Mouse (Mus musculus): ENCODE measurements around the gene Abca13. TPM values are rescaled to one million over a fixed set of nuclear protein-coding genes. Genes with fewer than 3 reads are reported as not detected.
"Not testable (repeated sequence)": the region's sequence is repeated elsewhere in the genome, so short reads cannot be mapped to it uniquely, and the experiment has no call there.

Gene Abca13
- polyA plus RNA-seq (2016; fragmentation: Nextera tagmentation; extraction: Ambion mirVana), result 0.01 TPM in 1 of 2 replicates, not detected in the other

- H3K27me3 ChIP-seq, result no peaks in the 10 kb centered on the region
- ATAC-seq (ENCODE audit: insufficient number of reproducible peaks, insufficient read depth, low FRiP score, low TSS enrichment, low read depth), result no peak
- no peak within 1 kb of the TSS for H3K9ac ChIP-seq (replicated peaks)
- H3K4me2 ChIP-seq, result no peak within 1 kb of the TSS
- H3K9me3 ChIP-seq, result no peaks in the 10 kb centered on the region
- H3K27ac ChIP-seq, result no peak within 1 kb of the TSS
- no peaks in the 10 kb centered on the region for H3K36me3 ChIP-seq
- H3K4me3 ChIP-seq (replicated peaks), result no peak within 1 kb of the TSS
- 60% methylated on average over 12 of the region's 12 CpGs for WGBS
- H3K4me1 ChIP-seq (replicated peaks), result no peaks in the 10 kb centered on the region
These were observed at the start of gene Abca13 for GRCm38 (mm10) chr11:9191555-9192131. Gene Abca13 (plus strand): TSS chr11:9191942.

GRCm38 (mm10) chr11:9145113-9145512, 46.6 kb upstream of the Abca13 start:
- Histone ChIP-seq H3K4me3 (replicated peaks) (no peak overlapping the region), H3K4me1 (replicated peaks) (no peaks in the 10 kb centered on the region), H3K27ac (no peak overlapping the region), H3K9ac (replicated peaks) (no peak overlapping the region), H3K36me3 (no peaks in the 10 kb centered on the region), H3K4me2 (no peak overlapping the region), H3K27me3 (peaks cover 18% of the 10 kb centered on the region), H3K9me3 (no peaks in the 10 kb centered on the region)
- no peak for ATAC-seq (ENCODE audit: insufficient number of reproducible peaks, insufficient read depth, low FRiP score, low TSS enrichment, low read depth)
- 67% methylated on average over 2 of the region's 2 CpGs for whole genome bisulfite sequencing

DNA sequence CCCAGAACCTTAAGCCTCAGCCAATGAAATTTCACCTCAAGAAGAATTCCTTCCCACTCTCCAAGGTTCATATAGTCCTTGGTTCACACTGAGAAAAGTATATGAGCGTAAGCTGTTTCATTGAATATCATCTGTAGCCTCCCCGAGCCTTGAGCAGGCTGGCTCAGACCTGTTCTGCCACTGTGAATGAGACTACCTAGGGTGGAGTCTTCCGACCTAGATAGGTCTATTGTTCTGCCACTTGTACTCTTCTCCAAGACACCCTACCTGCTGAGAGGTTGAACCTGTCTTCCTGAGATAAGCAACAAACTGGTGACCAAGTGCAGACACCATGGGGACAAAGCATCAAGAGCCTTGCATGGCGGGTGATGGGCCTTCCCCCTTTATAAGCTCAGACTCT, 45.6 kb upstream of the Abca13 start:
- 87% methylated on average over 4 of the region's 4 CpGs for WGBS
- Histone ChIP-seq H3K4me1 (replicated peaks) (no peaks in the 10 kb centered on the region), H3K27me3 (peaks cover 11% of the 10 kb centered on the region), H3K4me3 (replicated peaks) (no peak overlapping the region), H3K9ac (replicated peaks) (no peak overlapping the region), H3K27ac (no peak overlapping the region), H3K9me3 (no peaks in the 10 kb centered on the region), H3K4me2 (no peak overlapping the region), H3K36me3 (no peaks in the 10 kb centered on the region)
- no peak for ATAC-seq (ENCODE audit: insufficient number of reproducible peaks, insufficient read depth, low FRiP score, low TSS enrichment, low read depth)

- no peaks in the 10 kb centered on the region for H3K4me1 ChIP-seq (replicated peaks)
- H3K27me3 ChIP-seq, result peaks cover 6% of the 10 kb centered on the region
- H3K9me3 ChIP-seq, result no peaks in the 10 kb centered on the region
- no peak overlapping the region for H3K4me2 ChIP-seq
- WGBS, result 96% methylated on average over 1 of the region's 1 CpGs
- no peak overlapping the region for H3K4me3 ChIP-seq (replicated peaks)
- no peak overlapping the region for H3K27ac ChIP-seq
- no peak for ATAC-seq (ENCODE audit: insufficient number of reproducible peaks, insufficient read depth, low FRiP score, low TSS enrichment, low read depth)
- no peak overlapping the region for H3K9ac ChIP-seq (replicated peaks)
- H3K36me3 ChIP-seq, result no peaks in the 10 kb centered on the region
These were observed 45.1 kb upstream of the Abca13 start for GRCm38 (mm10) chr11:9146683-9147082.

DNA sequence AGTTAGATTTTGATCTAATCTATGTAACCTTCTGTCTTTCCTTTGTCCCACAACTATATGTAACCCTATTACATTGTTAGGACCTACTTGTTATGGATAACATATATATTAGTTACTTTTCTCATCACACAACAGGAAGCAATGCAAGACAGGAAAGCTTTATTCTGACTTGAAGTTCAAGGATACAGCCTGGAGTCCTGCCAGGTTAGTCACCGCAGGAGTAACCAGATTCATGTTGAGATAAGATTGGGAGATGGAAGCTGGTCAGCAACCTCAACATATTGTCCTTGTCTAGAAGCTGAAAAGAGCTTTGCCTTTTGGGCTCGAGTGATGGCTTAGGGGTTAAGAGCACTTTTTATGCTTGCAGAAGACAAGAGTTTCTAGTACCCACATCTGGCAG, 43.5 kb upstream of the Abca13 start:
- ATAC-seq (ENCODE audit: insufficient number of reproducible peaks, insufficient read depth, low FRiP score, low TSS enrichment, low read depth), result no peak
- WGBS, result 91% methylated on average over 2 of the region's 2 CpGs

DNA sequence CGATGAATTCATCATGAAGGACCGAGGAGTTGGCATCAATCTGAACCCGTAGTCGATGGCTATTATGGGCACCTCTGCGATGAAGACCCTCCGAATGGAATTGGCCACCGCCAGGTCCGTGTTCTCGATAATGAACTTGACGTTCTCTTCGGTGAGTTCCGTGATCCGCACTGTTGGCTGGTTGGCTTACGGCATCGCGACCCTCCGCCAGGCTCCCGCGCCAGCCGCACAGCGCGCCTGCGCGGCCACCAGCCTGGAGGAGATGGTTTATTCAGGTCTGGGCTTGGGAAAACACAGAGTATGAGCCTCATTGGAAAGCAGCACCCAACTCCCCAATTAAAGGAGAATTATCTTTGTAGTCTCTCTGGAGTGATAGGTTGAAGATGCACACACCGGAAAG, 41.3 kb upstream of the Abca13 start:
- H3K27ac ChIP-seq; H3K9ac ChIP-seq (replicated peaks); H3K36me3 ChIP-seq; H3K4me3 ChIP-seq (replicated peaks); H3K27me3 ChIP-seq; H3K9me3 ChIP-seq; ATAC-seq (ENCODE audit: insufficient number of reproducible peaks, insufficient read depth, low FRiP score, low TSS enrichment, low read depth); H3K4me1 ChIP-seq (replicated peaks); H3K4me2 ChIP-seq: not testable (repeated sequence)
- WGBS, result 83% methylated on average over 25 of the region's 25 CpGs

More for the DNA sequence above, 43.5 kb upstream of the Abca13 start:
- Histone ChIP-seq H3K4me2 (no peak overlapping the region), H3K4me3 (replicated peaks) (no peak overlapping the region), H3K27ac (no peak overlapping the region), H3K9me3 (no peaks in the 10 kb centered on the region), H3K9ac (replicated peaks) (no peak overlapping the region), H3K4me1 (replicated peaks) (no peaks in the 10 kb centered on the region), H3K36me3 (no peaks in the 10 kb centered on the region), H3K27me3 (0 out of 2 replicates have a peak, but pooled peaks cover 2% of the 10 kb centered on the region)

GRCm38 (mm10) chr11:9159953-9160352, 31.8 kb upstream of the Abca13 start:
- H3K27me3 ChIP-seq, result peaks cover 3% of the 10 kb centered on the region; the same call in 1 of the 2 replicates
- H3K4me1 ChIP-seq (replicated peaks), result no peaks in the 10 kb centered on the region
- H3K27ac ChIP-seq, result no peak overlapping the region
- ATAC-seq (ENCODE audit: insufficient number of reproducible peaks, insufficient read depth, low FRiP score, low TSS enrichment, low read depth), result no peak
- H3K36me3 ChIP-seq, result no peaks in the 10 kb centered on the region
- no peak overlapping the region for H3K4me3 ChIP-seq (replicated peaks)
- H3K4me2 ChIP-seq, result no peak overlapping the region
- H3K9me3 ChIP-seq, result no peaks in the 10 kb centered on the region
- 67% methylated on average over 3 of the region's 3 CpGs for WGBS
- H3K9ac ChIP-seq (replicated peaks), result no peak overlapping the region

DNA sequence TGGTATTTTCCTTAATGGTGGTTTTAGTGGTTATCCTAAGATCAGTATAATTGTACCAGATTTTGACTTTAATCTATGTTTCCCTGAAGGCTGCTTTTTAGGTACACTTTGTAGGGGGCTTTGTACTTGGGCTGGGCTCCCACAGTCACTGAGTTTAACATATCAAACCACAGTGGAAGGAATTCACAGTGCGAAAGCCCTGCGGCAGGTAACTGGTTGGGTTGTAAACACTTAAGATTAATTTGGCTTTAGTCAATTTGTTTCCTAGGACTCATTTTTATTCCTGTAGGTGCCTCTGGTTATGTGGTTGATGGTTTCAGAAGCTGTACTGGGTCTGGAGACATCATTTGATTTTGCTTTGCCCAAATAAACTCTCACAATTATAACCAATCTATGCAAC, 24.4 kb upstream of the Abca13 start:
- WGBS, result 67% methylated on average over 2 of the region's 2 CpGs
- no peaks in the 10 kb centered on the region for H3K36me3 ChIP-seq
- no peak overlapping the region for H3K27ac ChIP-seq
- no peaks in the 10 kb centered on the region for H3K27me3 ChIP-seq
- H3K4me2 ChIP-seq, result no peak overlapping the region
- no peaks in the 10 kb centered on the region for H3K9me3 ChIP-seq
- no peak for ATAC-seq (ENCODE audit: insufficient number of reproducible peaks, insufficient read depth, low FRiP score, low TSS enrichment, low read depth)
- H3K4me3 ChIP-seq (replicated peaks), result no peak overlapping the region
- no peaks in the 10 kb centered on the region for H3K4me1 ChIP-seq (replicated peaks)
- H3K9ac ChIP-seq (replicated peaks), result no peak overlapping the region

- H3K27me3 ChIP-seq, result no peaks in the 10 kb centered on the region
- no peak overlapping the region for H3K4me3 ChIP-seq (replicated peaks)
- H3K9ac ChIP-seq (replicated peaks), result no peak overlapping the region
- H3K9me3 ChIP-seq, result no peaks in the 10 kb centered on the region
- 88% methylated on average over 1 of the region's 1 CpGs for whole genome bisulfite sequencing
- H3K4me2 ChIP-seq, result no peak overlapping the region
- H3K27ac ChIP-seq, result no peak overlapping the region
- H3K36me3 ChIP-seq, result no peaks in the 10 kb centered on the region
- no peak for ATAC-seq (ENCODE audit: insufficient number of reproducible peaks, insufficient read depth, low FRiP score, low TSS enrichment, low read depth)
- H3K4me1 ChIP-seq (replicated peaks), result no peaks in the 10 kb centered on the region
These were observed 10.3 kb upstream of the Abca13 start for GRCm38 (mm10) chr11:9181477-9181876.

DNA sequence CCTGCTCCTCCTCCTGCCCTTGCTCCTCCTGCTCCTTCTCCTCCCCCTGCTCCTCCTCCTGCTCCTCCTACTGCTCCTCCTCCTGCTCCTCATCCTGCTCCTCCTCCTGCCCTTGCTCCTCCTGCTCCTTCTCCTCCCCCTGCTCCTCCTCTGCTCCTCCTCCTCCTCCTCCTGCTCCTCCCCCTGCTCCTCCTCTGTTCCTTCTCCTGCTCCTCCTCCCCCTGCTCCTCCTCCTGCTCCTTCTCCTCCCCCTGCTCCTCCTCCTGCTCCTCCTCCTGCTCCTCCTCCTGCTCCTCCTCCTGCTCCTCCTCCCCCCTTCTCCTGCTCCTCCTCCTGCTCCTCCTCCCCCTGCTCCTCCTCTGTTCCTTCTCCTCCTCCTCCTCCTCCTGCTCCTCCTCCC, 2.3 kb upstream of the Abca13 start:
- not testable (repeated sequence) for ATAC-seq (ENCODE audit: insufficient number of reproducible peaks, insufficient read depth, low FRiP score, low TSS enrichment, low read depth); H3K27ac ChIP-seq; H3K27me3 ChIP-seq; H3K4me2 ChIP-seq; H3K9me3 ChIP-seq; H3K4me1 ChIP-seq (replicated peaks); H3K36me3 ChIP-seq; H3K9ac ChIP-seq (replicated peaks); H3K4me3 ChIP-seq (replicated peaks)

GRCm38 (mm10) chr11:9190772-9191554, 779 bp upstream of the Abca13 start:
- no peak overlapping the region for H3K4me3 ChIP-seq (replicated peaks)
- H3K4me2 ChIP-seq, result no peak overlapping the region
- no peaks in the 10 kb centered on the region for H3K9me3 ChIP-seq
- no peak overlapping the region for H3K27ac ChIP-seq
- no peaks in the 10 kb centered on the region for H3K4me1 ChIP-seq (replicated peaks)
- no peaks in the 10 kb centered on the region for H3K36me3 ChIP-seq
- H3K27me3 ChIP-seq, result no peaks in the 10 kb centered on the region
- 51% methylated on average over 10 of the region's 11 CpGs for WGBS
- no peak overlapping the region for H3K9ac ChIP-seq (replicated peaks)
- ATAC-seq (ENCODE audit: insufficient number of reproducible peaks, insufficient read depth, low FRiP score, low TSS enrichment, low read depth), result peak; percentile 71; the same call in 1 of the 2 replicates

DNA sequence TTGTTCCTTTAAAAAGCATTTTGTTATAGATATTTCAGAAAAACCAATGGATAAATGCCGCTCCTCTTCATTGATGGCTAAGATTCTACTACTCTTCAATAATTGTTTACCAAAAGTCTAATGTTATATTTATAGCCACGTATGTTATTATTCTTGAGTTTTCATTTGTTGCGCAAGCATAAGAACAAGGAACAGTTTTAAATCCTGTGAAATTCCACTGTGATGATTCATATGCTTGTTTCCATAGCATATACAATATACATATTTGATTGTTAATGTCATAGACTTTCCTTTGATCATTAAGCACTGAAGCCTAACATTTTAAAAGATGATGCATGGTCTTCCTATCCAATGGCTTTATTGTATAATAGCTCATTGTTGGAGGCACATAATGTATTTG, 3.1 kb downstream of the Abca13 start:
- no peak overlapping the region for H3K9ac ChIP-seq (replicated peaks)
- H3K36me3 ChIP-seq, result no peaks in the 10 kb centered on the region
- 94% methylated on average over 3 of the region's 3 CpGs for WGBS
- H3K4me2 ChIP-seq, result no peak overlapping the region
- no peak for ATAC-seq (ENCODE audit: insufficient number of reproducible peaks, insufficient read depth, low FRiP score, low TSS enrichment, low read depth)
- no peak overlapping the region for H3K4me3 ChIP-seq (replicated peaks)
- H3K27me3 ChIP-seq, result no peaks in the 10 kb centered on the region
- H3K9me3 ChIP-seq, result no peaks in the 10 kb centered on the region
- H3K27ac ChIP-seq, result no peak overlapping the region
- no peaks in the 10 kb centered on the region for H3K4me1 ChIP-seq (replicated peaks)

All from limb, embryonic 12.5 days (tissue).